Mouse (Mus musculus): ENCODE measurements around the gene Snd1.
A peak's percentile ranks its signal among the peaks of the same experiment; 100 is the strongest.
"Not testable (repeated sequence)": the region's sequence is repeated elsewhere in the genome, so short reads cannot be mapped to it uniquely, and the experiment has no call there.

Snd1 gene

GRCm38 (mm10) chr6:28486008-28486407 lies 11.1 kb downstream of the Snd1 start:
- no peak for DNase-seq (ENCODE audit: low read depth, low spot score)

GRCm38 (mm10) chr6:28486471-28486870 lies 11.5 kb downstream of the Snd1 start:
- no peak for DNase-seq (ENCODE audit: low read depth, low spot score)

- no peak for DNase-seq (ENCODE audit: low read depth, low spot score)
Measured at GRCm38 (mm10) chr6:28486905-28487304, 12.0 kb downstream of the Snd1 start.

GRCm38 (mm10) chr6:28488204-28488851 lies 13.4 kb downstream of the Snd1 start:
- DNase-seq (ENCODE audit: low read depth, low spot score) = no peak

GRCm38 (mm10) chr6:28490612-28491011 lies 15.7 kb downstream of the Snd1 start:
- DNase-seq (ENCODE audit: low read depth, low spot score) = no peak

- no peak for DNase-seq (ENCODE audit: low read depth, low spot score)
Measured at GRCm38 (mm10) chr6:28491198-28491597, 16.3 kb downstream of the Snd1 start.

GRCm38 (mm10) chr6:28497837-28498236 lies 22.9 kb downstream of the Snd1 start:
- DNase-seq (ENCODE audit: low read depth, low spot score) = no peak

- DNase-seq (ENCODE audit: low read depth, low spot score) = no peak
Measured at GRCm38 (mm10) chr6:28502576-28502975, 27.6 kb downstream of the Snd1 start.

- DNase-seq (ENCODE audit: low read depth, low spot score) = no peak
Measured at GRCm38 (mm10) chr6:28503148-28503547, 28.2 kb downstream of the Snd1 start.

- DNase-seq (ENCODE audit: low read depth, low spot score) = peak; percentile 17
Measured at GRCm38 (mm10) chr6:28504611-28505010, 29.7 kb downstream of the Snd1 start.

GRCm38 (mm10) chr6:28507759-28508158 lies 32.8 kb downstream of the Snd1 start:
- DNase-seq (ENCODE audit: low read depth, low spot score) = no peak

- no peak for DNase-seq (ENCODE audit: low read depth, low spot score)
Measured at GRCm38 (mm10) chr6:28514195-28514594, 39.3 kb downstream of the Snd1 start.

- DNase-seq (ENCODE audit: low read depth, low spot score) = no peak
Measured at GRCm38 (mm10) chr6:28514830-28515350, 40.0 kb downstream of the Snd1 start.

GRCm38 (mm10) chr6:28516618-28517017 lies 41.7 kb downstream of the Snd1 start:
- DNase-seq (ENCODE audit: low read depth, low spot score) = no peak

GRCm38 (mm10) chr6:28517050-28517449 lies 42.1 kb downstream of the Snd1 start:
- DNase-seq (ENCODE audit: low read depth, low spot score) = no peak

- no peak for DNase-seq (ENCODE audit: low read depth, low spot score)
Measured at GRCm38 (mm10) chr6:28519426-28519825, 44.5 kb downstream of the Snd1 start.

GRCm38 (mm10) chr6:28520787-28521186 lies 45.8 kb downstream of the Snd1 start:
- not testable (repeated sequence) for DNase-seq (ENCODE audit: low read depth, low spot score)

GRCm38 (mm10) chr6:28521416-28521815 lies 46.5 kb downstream of the Snd1 start:
- no peak for DNase-seq (ENCODE audit: low read depth, low spot score)

- DNase-seq (ENCODE audit: low read depth, low spot score) = peak; percentile 91
Measured at GRCm38 (mm10) chr6:28525589-28525988, 50.6 kb downstream of the Snd1 start.

- DNase-seq (ENCODE audit: low read depth, low spot score) = no peak
Measured at GRCm38 (mm10) chr6:28527459-28527858, 52.5 kb downstream of the Snd1 start.

- DNase-seq (ENCODE audit: low read depth, low spot score) = no peak
Measured at GRCm38 (mm10) chr6:28528208-28528607, 53.3 kb downstream of the Snd1 start.

GRCm38 (mm10) chr6:28536464-28536863 lies 61.5 kb downstream of the Snd1 start:
- DNase-seq (ENCODE audit: low read depth, low spot score) = no peak

GRCm38 (mm10) chr6:28537851-28538527 lies 63.0 kb downstream of the Snd1 start:
- DNase-seq (ENCODE audit: low read depth, low spot score) = no peak

Measured in ZHBTc4 (cell line).